Comparison of ENCODE assay signal across 27 mouse cellular contexts in genomic region chr19:53366881-53367280, GRCm38 (mm10). TPM values are rescaled to one million over a fixed set of nuclear protein-coding genes. Genes with fewer than 3 reads are reported as not detected.
DNase-seq lines count a peak whose midpoint lies in the region; TF ChIP-seq lines count a peak whose summit lies in the region.
"Had no signal": no experiment of that assay in that cellular context is flagged by ENCODE, and none has a peak within 500 bp of the region (broad histone marks: within the 10 kb centered on the region; RNA-seq: fewer than 3 reads in every experiment).

No protein-coding gene starts in this region.

- no peak overlapping the region for H3K4me3 ChIP-seq in left cerebral cortex, adult 2 months
- H3K4me3 ChIP-seq: embryonic facial prominence, embryonic 12.5 days; embryonic facial prominence, embryonic 15.5 days; forebrain, embryonic 12.5 days; forebrain, embryonic 15.5 days; heart, embryonic 12.5 days; heart, embryonic 15.5 days; hindbrain, embryonic 10.5 days had no signal

- DNase-seq in cerebellum, adult 11 months: peak; percentile 12
- DNase-seq in cerebellum, postnatal 14 days: no peak
- DNase-seq in cerebellum, postnatal 25 days: peak; percentile 12 to 31
- DNase-seq in cerebellum, postnatal 36 days: no peak
- DNase-seq in left cerebral cortex, adult 2 months (ENCODE audit: extremely low spot score in 1 of 2, low spot score in 2 of 2): no peak
- DNase-seq in left cerebral cortex, adult 11 months (ENCODE audit: low spot score): no peak
- peak; percentile 26 for DNase-seq in fat pad, adult 2 months (ENCODE audit: extremely low read depth, low read depth, low spot score)
- DNase-seq in testis, postnatal 14 days (ENCODE audit: low spot score): no peak
- DNase-seq: adrenal gland, postnatal 10 days; adrenal gland, postnatal 36 days; cerebellum, adult 9-11 months; gastrocnemius, postnatal 25 days; heart, postnatal 10 days; heart, postnatal 36 days; kidney, adult 18-20 months had no signal

- intact Hi-C loops in left cerebral cortex, adult 2 months (cut with DNase I): loop anchor here (5.0 kb wide), 1 partner anchor 360 kb away; no protein-coding TSS in a partner anchor

- H3K27ac ChIP-seq in left cerebral cortex, adult 2 months: peak overlapping the region; percentile 74; the same call in 1 of the 2 replicates
- H3K27ac ChIP-seq: embryonic facial prominence, embryonic 12.5 days; embryonic facial prominence, embryonic 15.5 days; forebrain, embryonic 12.5 days; forebrain, embryonic 15.5 days; heart, embryonic 15.5 days; hindbrain, embryonic 10.5 days had no signal

- peak; percentile 27; the same call in 1 of the 2 replicates for TF ChIP-seq CTCF in left cerebral cortex, adult 2 months (IDR thresholded peaks at IDR 0.05)

RNA-seq across cellular contexts. Expression of gene Gm10197, which starts 4.7 kb away (rescaled TPM):
- total RNA-seq in left cerebral cortex, adult 2 months (2021): not detected
- total RNA-seq: adrenal gland, postnatal 10 days; adrenal gland, postnatal 36 days; common myeloid progenitor, adult 5-6 weeks; ES-E14; gastrocnemius, adult 8-10 months; gastrocnemius, postnatal 25 days; heart, adult 8-10 months; heart, postnatal 10 days; heart, postnatal 36 days; hindbrain, postnatal 0 days had no signal

RNA-seq across cellular contexts. Expression of gene Smndc1, which starts 23.5 kb away (rescaled TPM):
- 10 to 100 TPM; 35.1 to 35.8 TPM for total RNA-seq in left cerebral cortex, adult 2 months (2021)

RNA-seq across cellular contexts. Expression of gene Mxi1, which starts 56.6 kb away (rescaled TPM):
- 10 to 100 TPM; 85.3 to 89.6 TPM for total RNA-seq in left cerebral cortex, adult 2 months (2021)

Comparison
In these comparisons a context has a peak if more than half of its experiments do, and no peak if none do; other contexts are left out.
1. DNase-seq: peak in cerebellum, adult 11 months (single experiment), cerebellum, postnatal 25 days (2 of 2) and fat pad, adult 2 months (single experiment); none in cerebellum, postnatal 14 days (0 of 2), cerebellum, postnatal 36 days (0 of 2), left cerebral cortex, adult 2 months (0 of 2), left cerebral cortex, adult 11 months (single experiment) and testis, postnatal 14 days (single experiment).